Mouse (Mus musculus) spleen, adult 2 months (tissue): Measurements from ENCODE around the gene Map2k6.

Source experiments
- CTCF ChIP-seq: fragments of 200-500 bp; IDR thresholded peaks from 2 replicates; pipeline ENCODE4 v1.5.1; 2011; ENCODE audit warnings: mild to moderate bottlenecking, inconsistent platforms; ENCODE audit not compliant: insufficient read depth, insufficient read length, insufficient replicate concordance; ENCODE audit errors: extremely low read depth
- POLR2A ChIP-seq: fragments of 200-500 bp; IDR thresholded peaks from 2 replicates; pipeline ENCODE4 v1.6.1; 2011; ENCODE audit warnings: low read depth, low read length, inconsistent platforms

GRCm38 (mm10) chr11:110438700-110439296 lies 39.9 kb downstream of the Map2k6 start:
- TF ChIP-seq CTCF (no peak), POLR2A (no peak)
